Mouse (Mus musculus): ENCODE results near the gene Ppp4r2. TPM values are rescaled to one million over a fixed set of nuclear protein-coding genes. Genes with fewer than 3 reads are reported as not detected.

The Ppp4r2 gene
- polyA plus RNA-seq, 1 experiment from 2014 or later: 28.7 TPM

GRCm38 (mm10) chr6:100807187-100807586, 26.2 kb upstream of the Ppp4r2 start:
- no peak overlapping the region for H3K4me3 ChIP-seq
- no peak for ATAC-seq (ENCODE audit: insufficient number of reproducible peaks, insufficient read depth, low FRiP score, low TSS enrichment)
- H3K9me3 ChIP-seq: no peaks in the 10 kb centered on the region
- no peaks in the 10 kb centered on the region for H3K4me1 ChIP-seq
- H3K27me3 ChIP-seq: no peaks in the 10 kb centered on the region
- peaks cover 3% of the 10 kb centered on the region; the same call in 1 of the 2 replicates for H3K36me3 ChIP-seq
- WGBS: 90% methylated on average over 9 of the region's 9 CpGs
- no peak overlapping the region for H3K9ac ChIP-seq
- no peak overlapping the region for H3K27ac ChIP-seq
- no peak overlapping the region for H3K4me2 ChIP-seq (replicated peaks)

GRCm38 (mm10) chr6:100807746-100808145, 25.7 kb upstream of the Ppp4r2 start:
- H3K27ac ChIP-seq: no peak overlapping the region
- H3K9me3 ChIP-seq: no peaks in the 10 kb centered on the region
- WGBS: 48% methylated on average over 1 of the region's 1 CpGs
- no peaks in the 10 kb centered on the region for H3K27me3 ChIP-seq
- no peak overlapping the region for H3K4me2 ChIP-seq (replicated peaks)
- peaks cover 3% of the 10 kb centered on the region; the same call in 1 of the 2 replicates for H3K36me3 ChIP-seq
- H3K9ac ChIP-seq: no peak overlapping the region
- ATAC-seq (ENCODE audit: insufficient number of reproducible peaks, insufficient read depth, low FRiP score, low TSS enrichment): no peak
- no peaks in the 10 kb centered on the region for H3K4me1 ChIP-seq
- H3K4me3 ChIP-seq: no peak overlapping the region

DNA sequence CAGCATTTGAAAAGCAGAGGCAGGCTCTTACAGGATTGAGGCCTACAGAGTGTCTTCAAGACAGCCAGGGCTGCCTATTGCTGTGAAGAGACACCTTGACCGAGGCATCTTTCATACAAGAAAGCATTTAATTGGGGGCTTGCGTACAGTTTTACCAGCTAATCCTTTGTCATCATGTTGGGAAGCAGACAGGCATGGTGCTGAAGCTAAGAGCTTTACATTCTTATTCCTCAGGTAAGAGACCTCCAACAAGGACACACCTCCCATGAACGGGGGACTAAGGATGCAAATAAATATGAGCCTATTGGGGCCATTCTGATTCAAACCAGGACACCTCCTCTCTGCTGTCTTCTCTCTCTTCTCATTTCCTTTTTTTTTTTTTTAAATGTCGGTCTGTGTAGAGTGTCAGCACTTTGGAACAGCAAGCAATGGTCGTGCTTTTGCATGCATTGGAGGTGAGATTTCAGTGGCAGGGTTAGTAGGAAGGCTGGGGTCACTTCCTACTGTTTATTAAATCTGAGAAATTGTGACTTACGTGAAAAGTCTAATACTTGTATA, 25.1 kb upstream of the Ppp4r2 start:
- H3K27ac ChIP-seq: no peak overlapping the region
- 91% methylated on average over 6 of the region's 6 CpGs for WGBS
- no peak overlapping the region for H3K9ac ChIP-seq
- H3K27me3 ChIP-seq: no peaks in the 10 kb centered on the region
- no peak overlapping the region for H3K4me2 ChIP-seq (replicated peaks)
- no peak overlapping the region for H3K4me3 ChIP-seq
- ATAC-seq (ENCODE audit: insufficient number of reproducible peaks, insufficient read depth, low FRiP score, low TSS enrichment): no peak
- no peaks in the 10 kb centered on the region for H3K4me1 ChIP-seq
- H3K36me3 ChIP-seq: peaks cover 3% of the 10 kb centered on the region; the same call in 1 of the 2 replicates
- no peaks in the 10 kb centered on the region for H3K9me3 ChIP-seq

GRCm38 (mm10) chr6:100810117-100810516, 23.3 kb upstream of the Ppp4r2 start:
- ATAC-seq (ENCODE audit: insufficient number of reproducible peaks, insufficient read depth, low FRiP score, low TSS enrichment): no peak
- H3K27me3 ChIP-seq: no peaks in the 10 kb centered on the region
- H3K4me3 ChIP-seq: no peak overlapping the region
- WGBS: 87% methylated on average over 4 of the region's 4 CpGs
- H3K27ac ChIP-seq: no peak overlapping the region
- H3K9ac ChIP-seq: no peak overlapping the region
- H3K9me3 ChIP-seq: no peaks in the 10 kb centered on the region
- H3K4me2 ChIP-seq (replicated peaks): no peak overlapping the region
- H3K4me1 ChIP-seq: no peaks in the 10 kb centered on the region
- peaks cover 1% of the 10 kb centered on the region; the same call in 1 of the 2 replicates for H3K36me3 ChIP-seq

- no peaks in the 10 kb centered on the region for H3K9me3 ChIP-seq
- H3K36me3 ChIP-seq: no peaks in the 10 kb centered on the region
- no peak overlapping the region for H3K4me2 ChIP-seq (replicated peaks)
- H3K4me1 ChIP-seq: no peaks in the 10 kb centered on the region
- H3K9ac ChIP-seq: no peak overlapping the region
- ATAC-seq (ENCODE audit: insufficient number of reproducible peaks, insufficient read depth, low FRiP score, low TSS enrichment): no peak
- H3K27ac ChIP-seq: no peak overlapping the region
- H3K4me3 ChIP-seq: no peak overlapping the region
- H3K27me3 ChIP-seq: no peaks in the 10 kb centered on the region
- WGBS: 85% methylated on average over 3 of the region's 3 CpGs
These were observed 21.7 kb upstream of the Ppp4r2 start for GRCm38 (mm10) chr6:100811731-100812130.

DNA sequence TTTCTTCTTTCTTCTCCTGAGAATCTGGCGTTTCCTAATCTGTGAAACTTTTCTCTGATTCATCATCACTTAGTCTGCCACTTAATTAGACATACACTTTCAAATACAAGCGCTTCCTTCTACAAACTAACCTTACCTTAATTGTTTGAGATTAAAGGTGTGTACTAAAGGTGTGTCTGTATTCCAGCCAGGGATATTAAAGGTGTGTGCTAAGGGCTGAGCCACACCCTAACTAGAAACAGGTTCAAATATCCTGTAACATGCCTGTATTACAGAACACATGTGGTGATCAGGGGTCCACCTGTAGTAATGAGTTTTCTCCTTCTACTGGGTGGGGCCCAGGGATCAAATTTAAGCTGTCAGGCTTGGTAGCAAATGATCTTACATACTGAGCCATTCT, 12.1 kb upstream of the Ppp4r2 start:
- Histone ChIP-seq H3K36me3 (no peaks in the 10 kb centered on the region), H3K9ac (no peak overlapping the region), H3K9me3 (no peaks in the 10 kb centered on the region), H3K27me3 (no peaks in the 10 kb centered on the region), H3K4me3 (no peak overlapping the region), H3K4me2 (replicated peaks) (no peak overlapping the region), H3K27ac (no peak overlapping the region), H3K4me1 (peaks cover 4% of the 10 kb centered on the region; the same call in 1 of the 2 replicates)
- WGBS: 92% methylated on average over 2 of the region's 2 CpGs
- no peak for ATAC-seq (ENCODE audit: insufficient number of reproducible peaks, insufficient read depth, low FRiP score, low TSS enrichment)

GRCm38 (mm10) chr6:100823356-100823755, 10.1 kb upstream of the Ppp4r2 start:
- Histone ChIP-seq H3K27me3 (no peaks in the 10 kb centered on the region), H3K9me3 (no peaks in the 10 kb centered on the region), H3K36me3 (no peaks in the 10 kb centered on the region), H3K4me3 (no peak overlapping the region), H3K4me2 (replicated peaks) (no peak overlapping the region), H3K9ac (no peak overlapping the region), H3K4me1 (peaks cover 4% of the 10 kb centered on the region; the same call in 1 of the 2 replicates), H3K27ac (no peak overlapping the region)
- WGBS: 46% methylated on average over 1 of the region's 1 CpGs
- ATAC-seq (ENCODE audit: insufficient number of reproducible peaks, insufficient read depth, low FRiP score, low TSS enrichment): no peak

- 75% methylated on average over 7 of the region's 7 CpGs for WGBS
- Histone ChIP-seq H3K4me2 (replicated peaks) (no peak overlapping the region), H3K4me1 (peaks cover 4% of the 10 kb centered on the region; the same call in 1 of the 2 replicates), H3K4me3 (no peak overlapping the region), H3K9me3 (no peaks in the 10 kb centered on the region), H3K27ac (no peak overlapping the region), H3K27me3 (no peaks in the 10 kb centered on the region), H3K36me3 (no peaks in the 10 kb centered on the region), H3K9ac (no peak overlapping the region)
- no peak for ATAC-seq (ENCODE audit: insufficient number of reproducible peaks, insufficient read depth, low FRiP score, low TSS enrichment)
These were observed 8.9 kb upstream of the Ppp4r2 start for GRCm38 (mm10) chr6:100824381-100824965.

- Histone ChIP-seq H3K9ac (no peak overlapping the region), H3K27me3 (no peaks in the 10 kb centered on the region), H3K4me3 (no peak overlapping the region), H3K4me2 (replicated peaks) (no peak overlapping the region), H3K4me1 (peaks cover 4% of the 10 kb centered on the region; the same call in 1 of the 2 replicates), H3K36me3 (no peaks in the 10 kb centered on the region), H3K27ac (no peak overlapping the region), H3K9me3 (no peaks in the 10 kb centered on the region)
- ATAC-seq (ENCODE audit: insufficient number of reproducible peaks, insufficient read depth, low FRiP score, low TSS enrichment): no peak
- WGBS: 65% methylated on average over 6 of the region's 6 CpGs
These were observed 7.4 kb upstream of the Ppp4r2 start for GRCm38 (mm10) chr6:100826046-100826445.

GRCm38 (mm10) chr6:100828565-100828964, 4.9 kb upstream of the Ppp4r2 start:
- Histone ChIP-seq H3K9me3 (no peaks in the 10 kb centered on the region), H3K4me1 (0 out of 2 replicates have a peak, but pooled peaks cover 1% of the 10 kb centered on the region), H3K36me3 (no peaks in the 10 kb centered on the region), H3K27ac (no peak overlapping the region), H3K27me3 (no peaks in the 10 kb centered on the region), H3K4me2 (replicated peaks) (no peak overlapping the region), H3K9ac (no peak overlapping the region), H3K4me3 (no peak overlapping the region)
- 91% methylated on average over 7 of the region's 7 CpGs for WGBS
- no peak for ATAC-seq (ENCODE audit: insufficient number of reproducible peaks, insufficient read depth, low FRiP score, low TSS enrichment)

GRCm38 (mm10) chr6:100829770-100830169, 3.7 kb upstream of the Ppp4r2 start:
- Histone ChIP-seq H3K27ac (no peak overlapping the region), H3K36me3 (no peaks in the 10 kb centered on the region), H3K4me1 (peaks cover 2% of the 10 kb centered on the region; the same call in 1 of the 2 replicates), H3K9me3 (no peaks in the 10 kb centered on the region), H3K9ac (no peak overlapping the region), H3K4me2 (replicated peaks) (no peak overlapping the region), H3K27me3 (no peaks in the 10 kb centered on the region), H3K4me3 (no peak overlapping the region)
- no peak for ATAC-seq (ENCODE audit: insufficient number of reproducible peaks, insufficient read depth, low FRiP score, low TSS enrichment)
- WGBS: 80% methylated on average over 5 of the region's 5 CpGs

- no peaks in the 10 kb centered on the region for H3K9me3 ChIP-seq
- H3K4me2 ChIP-seq (replicated peaks): no peak overlapping the region
- no peak overlapping the region for H3K27ac ChIP-seq
- no peak overlapping the region for H3K9ac ChIP-seq
- 84% methylated on average over 3 of the region's 3 CpGs for WGBS
- no peak for ATAC-seq (ENCODE audit: insufficient number of reproducible peaks, insufficient read depth, low FRiP score, low TSS enrichment)
- H3K4me3 ChIP-seq: no peak overlapping the region
- H3K27me3 ChIP-seq: no peaks in the 10 kb centered on the region
- peaks cover 10% of the 10 kb centered on the region for H3K36me3 ChIP-seq
- H3K4me1 ChIP-seq: peaks cover 3% of the 10 kb centered on the region; the same call in 1 of the 2 replicates
These were observed 2.2 kb upstream of the Ppp4r2 start for GRCm38 (mm10) chr6:100831188-100831587.

All from embryonic facial prominence, embryonic 12.5 days (tissue).